Mouse (Mus musculus): ENCODE measurements at regions not wholly inside any gene's neighbourhood (a gene's known extent, or its start where the extent isn't known, plus 50 kb on each side); places are given as distances from the start of the nearest gene placed in this dataset.

GRCm38 (mm10) chr3:149306709-149307108, 316.4 kb upstream of the Adgrl2 start:
- peak; percentile 65 for DNase-seq

- no peak for DNase-seq
Observed at GRCm38 (mm10) chr3:149306291-149306690, 315.9 kb upstream of the Adgrl2 start.

- no peak for DNase-seq
Observed at GRCm38 (mm10) chr3:149305440-149305839, 315.1 kb upstream of the Adgrl2 start.

GRCm38 (mm10) chr3:149305011-149305413, 314.7 kb upstream of the Adgrl2 start:
- no peak for DNase-seq

- no peak for DNase-seq
Observed at GRCm38 (mm10) chr3:149303418-149303817, 313.1 kb upstream of the Adgrl2 start.

- DNase-seq: no peak
Observed at GRCm38 (mm10) chr3:149300002-149300401, 309.6 kb upstream of the Adgrl2 start.

- no peak for DNase-seq
Observed at GRCm38 (mm10) chr3:149296419-149296962, 306.1 kb upstream of the Adgrl2 start.

GRCm38 (mm10) chr3:149295942-149296341, 305.6 kb upstream of the Adgrl2 start:
- DNase-seq: peak; percentile 95

GRCm38 (mm10) chr3:149295257-149295831, 305.0 kb upstream of the Adgrl2 start:
- peak; percentile 91 for DNase-seq

- DNase-seq: no peak
Observed at GRCm38 (mm10) chr3:149294445-149294844, 304.1 kb upstream of the Adgrl2 start.

- DNase-seq: no peak
Observed at GRCm38 (mm10) chr3:149292459-149292858, 302.1 kb upstream of the Adgrl2 start.

GRCm38 (mm10) chr3:149291473-149291872, 301.1 kb upstream of the Adgrl2 start:
- DNase-seq: no peak

GRCm38 (mm10) chr3:149290228-149290627, 299.9 kb upstream of the Adgrl2 start:
- DNase-seq: no peak

- DNase-seq: no peak
Observed at GRCm38 (mm10) chr3:149287080-149287479, 296.7 kb upstream of the Adgrl2 start.

GRCm38 (mm10) chr3:149284976-149285375, 294.6 kb upstream of the Adgrl2 start:
- no peak for DNase-seq

- peak; percentile 53 for DNase-seq
Observed at GRCm38 (mm10) chr3:149280807-149281789, 290.7 kb upstream of the Adgrl2 start.

GRCm38 (mm10) chr3:149279338-149279737, 289.0 kb upstream of the Adgrl2 start:
- peak; percentile 42 for DNase-seq

GRCm38 (mm10) chr3:149277812-149278211, 287.5 kb upstream of the Adgrl2 start:
- DNase-seq: no peak

GRCm38 (mm10) chr3:149275478-149276132, 285.2 kb upstream of the Adgrl2 start:
- peak; percentile 58 for DNase-seq

- DNase-seq: no peak
Observed at GRCm38 (mm10) chr3:149274987-149275386, 284.6 kb upstream of the Adgrl2 start.

- DNase-seq: no peak
Observed at GRCm38 (mm10) chr3:149273993-149274692, 283.8 kb upstream of the Adgrl2 start.

- no peak for DNase-seq
Observed at GRCm38 (mm10) chr3:149270459-149270858, 280.1 kb upstream of the Adgrl2 start.

All from retina, postnatal 1 day (tissue).